Mouse (Mus musculus): ENCODE measurements around the gene Arnt2. TPM values are rescaled to one million over a fixed set of nuclear protein-coding genes. Genes with fewer than 3 reads are reported as not detected.

Gene Arnt2
- polyA plus RNA-seq, 1 experiment from 2014 or later: 30.9 TPM

DNA sequence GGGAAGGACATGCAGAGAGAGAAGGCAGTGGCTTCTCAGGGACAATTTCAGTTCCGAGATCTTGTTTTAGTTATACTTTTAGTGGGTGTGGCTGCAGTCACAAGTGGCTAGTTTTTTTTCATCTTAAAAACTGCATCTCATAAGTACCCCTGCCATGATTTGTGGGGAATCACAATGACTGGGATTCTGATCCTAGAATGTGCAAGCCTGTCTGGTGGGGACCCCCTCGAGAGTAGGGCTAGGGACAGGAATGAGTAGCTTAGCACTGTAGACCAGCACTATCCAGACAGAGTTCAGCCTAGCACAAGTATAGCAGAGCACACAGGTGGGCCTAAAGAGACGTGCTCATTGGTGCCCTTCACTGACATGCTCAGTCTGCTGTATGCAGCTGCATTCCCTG is 27.6 kb downstream of the Arnt2 start:
- Histone ChIP-seq H3K4me1 (ENCODE audit: control insufficient read depth, insufficient read depth, low read length) (no peaks in the 10 kb centered on the region), H3K4me2 (ENCODE audit: low read depth) (no peak overlapping the region), H3K36me3 (ENCODE audit: control insufficient read depth, insufficient read depth, low read length) (no peaks in the 10 kb centered on the region), H3K27me3 (ENCODE audit: control insufficient read depth, insufficient read depth, low read length) (no peaks in the 10 kb centered on the region), H3K4me3 (ENCODE audit: low read depth, low read length) (no peak overlapping the region), H3K27ac (ENCODE audit: low read depth, low read length) (no peak overlapping the region), H3K9ac (ENCODE audit: low read length) (no peak overlapping the region), H3K9me3 (ENCODE audit: control insufficient read depth, low read length) (no peaks in the 10 kb centered on the region)
- ATAC-seq (ENCODE audit: insufficient read depth, low FRiP score, low TSS enrichment) (no peak), DNase-seq (ENCODE audit: low spot score) (no peak)
- WGBS: 88% methylated on average over 3 of the region's 3 CpGs

DNA sequence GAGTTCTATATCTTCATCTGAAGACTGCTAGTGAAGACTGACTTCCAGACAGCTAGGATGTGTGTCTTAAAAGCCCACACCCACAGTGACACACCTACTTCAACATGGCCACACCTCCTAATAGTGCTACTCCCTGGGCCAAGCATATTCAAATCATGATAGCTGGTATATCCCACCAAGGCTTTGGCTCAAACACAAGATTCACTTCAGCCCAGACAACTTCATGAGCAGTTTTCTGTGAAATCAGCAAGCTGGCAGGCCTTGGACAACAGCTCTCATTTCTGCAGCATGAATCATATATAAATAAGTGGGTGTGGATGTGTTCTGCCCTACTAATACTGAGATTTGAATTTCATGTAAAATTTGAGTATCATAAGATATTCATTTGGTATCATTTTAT is 29.2 kb downstream of the Arnt2 start:
- Histone ChIP-seq H3K27me3 (ENCODE audit: control insufficient read depth, insufficient read depth, low read length) (no peaks in the 10 kb centered on the region), H3K4me3 (ENCODE audit: low read depth, low read length) (no peak overlapping the region), H3K27ac (ENCODE audit: low read depth, low read length) (no peak overlapping the region), H3K9me3 (ENCODE audit: control insufficient read depth, low read length) (no peaks in the 10 kb centered on the region), H3K36me3 (ENCODE audit: control insufficient read depth, insufficient read depth, low read length) (no peaks in the 10 kb centered on the region), H3K4me1 (ENCODE audit: control insufficient read depth, insufficient read depth, low read length) (no peaks in the 10 kb centered on the region), H3K9ac (ENCODE audit: low read length) (no peak overlapping the region), H3K4me2 (ENCODE audit: low read depth) (no peak overlapping the region)
- ATAC-seq (ENCODE audit: insufficient read depth, low FRiP score, low TSS enrichment) (no peak), DNase-seq (ENCODE audit: low spot score) (no peak)

GRCm38 (mm10) chr7:84377330-84377729 is 32.6 kb downstream of the Arnt2 start:
- WGBS: 68% methylated on average over 5 of the region's 5 CpGs
- ATAC-seq (ENCODE audit: insufficient read depth, low FRiP score, low TSS enrichment) (no peak), DNase-seq (ENCODE audit: low spot score) (no peak)
- H3K4me3 ChIP-seq (ENCODE audit: low read depth, low read length): no peak overlapping the region
- no peak overlapping the region for H3K27ac ChIP-seq (ENCODE audit: low read depth, low read length)
- H3K4me2 ChIP-seq (ENCODE audit: low read depth): no peak overlapping the region
- no peaks in the 10 kb centered on the region for H3K27me3 ChIP-seq (ENCODE audit: control insufficient read depth, insufficient read depth, low read length)
- no peaks in the 10 kb centered on the region for H3K9me3 ChIP-seq (ENCODE audit: control insufficient read depth, low read length)
- no peaks in the 10 kb centered on the region for H3K4me1 ChIP-seq (ENCODE audit: control insufficient read depth, insufficient read depth, low read length)
- H3K36me3 ChIP-seq (ENCODE audit: control insufficient read depth, insufficient read depth, low read length): no peaks in the 10 kb centered on the region
- H3K9ac ChIP-seq (ENCODE audit: low read length): no peak overlapping the region

GRCm38 (mm10) chr7:84373691-84374090 is 36.3 kb downstream of the Arnt2 start:
- DNase-seq (ENCODE audit: low spot score): no peak
- ATAC-seq (ENCODE audit: insufficient read depth, low FRiP score, low TSS enrichment): no peak

DNA sequence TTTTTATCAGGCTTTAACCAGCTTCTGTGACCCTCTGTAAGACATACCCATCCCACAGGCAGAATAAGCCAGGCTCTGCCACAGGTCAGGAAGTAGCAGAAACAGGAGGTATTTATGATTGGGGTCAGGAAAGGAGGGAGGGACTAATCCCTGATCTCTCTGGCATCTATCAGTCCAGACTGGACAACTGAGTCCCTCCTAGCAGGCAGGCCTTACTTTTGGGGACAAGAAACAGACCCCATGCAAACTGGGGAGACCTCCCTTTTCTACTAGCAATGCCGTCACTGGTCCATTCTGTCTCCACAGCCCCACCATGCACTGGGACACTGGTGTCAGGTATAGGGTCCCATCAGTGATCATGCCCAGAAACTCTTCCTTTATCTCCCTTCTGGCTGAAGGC is 37.1 kb downstream of the Arnt2 start:
- ATAC-seq (ENCODE audit: insufficient read depth, low FRiP score, low TSS enrichment): no peak
- whole genome bisulfite sequencing: 89% methylated on average over 1 of the region's 1 CpGs

More at GRCm38 (mm10) chr7:84373691-84374090, 36.3 kb downstream of the Arnt2 start:
- no peak overlapping the region for H3K9ac ChIP-seq (ENCODE audit: low read length)
- H3K4me3 ChIP-seq (ENCODE audit: low read depth, low read length): no peak overlapping the region
- no peak overlapping the region for H3K4me2 ChIP-seq (ENCODE audit: low read depth)
- no peaks in the 10 kb centered on the region for H3K9me3 ChIP-seq (ENCODE audit: control insufficient read depth, low read length)
- H3K27me3 ChIP-seq (ENCODE audit: control insufficient read depth, insufficient read depth, low read length): no peaks in the 10 kb centered on the region
- WGBS: 79% methylated on average over 4 of the region's 4 CpGs
- no peaks in the 10 kb centered on the region for H3K4me1 ChIP-seq (ENCODE audit: control insufficient read depth, insufficient read depth, low read length)
- no peak overlapping the region for H3K27ac ChIP-seq (ENCODE audit: low read depth, low read length)
- H3K36me3 ChIP-seq (ENCODE audit: control insufficient read depth, insufficient read depth, low read length): no peaks in the 10 kb centered on the region

DNA sequence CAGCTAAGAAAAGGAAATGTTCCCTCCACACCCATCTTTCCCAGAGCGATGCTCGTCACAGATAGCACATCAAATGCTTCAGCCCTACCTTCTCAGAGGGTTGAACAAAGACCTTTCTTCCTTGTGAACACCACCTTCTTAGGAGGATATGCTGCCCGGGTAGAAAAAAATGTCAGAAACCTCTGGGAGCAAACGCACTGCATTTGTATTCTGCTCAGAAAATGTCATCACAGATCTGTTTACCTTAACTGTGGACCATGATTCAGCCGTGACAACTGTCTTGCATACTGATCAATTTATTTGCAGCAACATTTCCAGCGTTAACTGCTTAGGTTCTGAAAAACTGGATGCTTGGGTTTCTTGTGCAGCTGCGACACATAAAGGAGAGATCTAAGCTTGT is 37.7 kb downstream of the Arnt2 start:
- H3K27ac ChIP-seq (ENCODE audit: low read depth, low read length): no peak overlapping the region
- H3K9ac ChIP-seq (ENCODE audit: low read length): no peak overlapping the region
- DNase-seq (ENCODE audit: low spot score) (no peak), ATAC-seq (ENCODE audit: insufficient read depth, low FRiP score, low TSS enrichment) (no peak)
- H3K4me3 ChIP-seq (ENCODE audit: low read depth, low read length): no peak overlapping the region
- 87% methylated on average over 7 of the region's 7 CpGs for WGBS
- H3K4me1 ChIP-seq (ENCODE audit: control insufficient read depth, insufficient read depth, low read length): no peaks in the 10 kb centered on the region
- no peak overlapping the region for H3K4me2 ChIP-seq (ENCODE audit: low read depth)
- H3K36me3 ChIP-seq (ENCODE audit: control insufficient read depth, insufficient read depth, low read length): no peaks in the 10 kb centered on the region
- no peaks in the 10 kb centered on the region for H3K9me3 ChIP-seq (ENCODE audit: control insufficient read depth, low read length)
- H3K27me3 ChIP-seq (ENCODE audit: control insufficient read depth, insufficient read depth, low read length): no peaks in the 10 kb centered on the region

More for the DNA sequence above, 37.1 kb downstream of the Arnt2 start:
- Histone ChIP-seq H3K36me3 (ENCODE audit: control insufficient read depth, insufficient read depth, low read length) (no peaks in the 10 kb centered on the region), H3K27ac (ENCODE audit: low read depth, low read length) (no peak overlapping the region), H3K9ac (ENCODE audit: low read length) (no peak overlapping the region), H3K27me3 (ENCODE audit: control insufficient read depth, insufficient read depth, low read length) (no peaks in the 10 kb centered on the region), H3K4me1 (ENCODE audit: control insufficient read depth, insufficient read depth, low read length) (no peaks in the 10 kb centered on the region), H3K4me3 (ENCODE audit: low read depth, low read length) (no peak overlapping the region), H3K4me2 (ENCODE audit: low read depth) (no peak overlapping the region), H3K9me3 (ENCODE audit: control insufficient read depth, low read length) (no peaks in the 10 kb centered on the region)
- no peak for DNase-seq (ENCODE audit: low spot score)

DNA sequence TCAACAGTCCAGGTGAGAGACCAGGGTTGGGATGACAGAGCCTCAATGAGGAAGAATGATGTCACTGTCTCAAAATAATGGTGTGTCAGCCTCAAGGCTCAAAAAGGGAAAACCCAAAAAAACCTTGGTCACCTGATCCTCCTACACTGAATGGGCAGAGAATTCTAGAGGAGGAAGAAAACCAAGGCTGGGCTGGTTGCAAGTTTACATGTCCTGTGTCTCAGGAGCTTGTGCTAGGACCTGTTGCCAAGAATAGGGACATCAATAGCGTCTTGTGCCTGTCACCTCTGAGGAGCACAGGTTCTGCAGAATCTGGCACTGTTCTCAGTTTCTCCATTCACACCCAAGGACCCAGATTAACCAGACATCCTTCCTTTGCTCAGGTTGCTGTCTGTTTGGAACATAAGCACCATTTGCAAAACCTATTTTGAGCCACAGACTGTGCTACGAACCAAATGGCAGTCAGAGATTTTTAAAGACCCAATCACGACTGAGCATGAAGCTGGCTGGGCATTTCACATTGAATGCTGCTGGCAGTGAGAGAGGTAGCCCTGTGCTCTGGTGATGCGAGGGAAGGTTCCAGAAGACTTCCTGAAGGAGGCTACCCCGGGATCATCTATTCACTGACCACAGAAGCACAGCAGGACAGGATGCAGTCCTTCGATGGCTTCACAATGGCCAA is 38.9 kb downstream of the Arnt2 start:
- Histone ChIP-seq H3K9ac (ENCODE audit: low read length) (no peak overlapping the region), H3K4me1 (ENCODE audit: control insufficient read depth, insufficient read depth, low read length) (no peaks in the 10 kb centered on the region), H3K27ac (ENCODE audit: low read depth, low read length) (no peak overlapping the region), H3K9me3 (ENCODE audit: control insufficient read depth, low read length) (no peaks in the 10 kb centered on the region), H3K4me2 (ENCODE audit: low read depth) (no peak overlapping the region), H3K27me3 (ENCODE audit: control insufficient read depth, insufficient read depth, low read length) (no peaks in the 10 kb centered on the region), H3K4me3 (ENCODE audit: low read depth, low read length) (no peak overlapping the region), H3K36me3 (ENCODE audit: control insufficient read depth, insufficient read depth, low read length) (no peaks in the 10 kb centered on the region)
- WGBS: 88% methylated on average over 6 of the region's 6 CpGs
- DNase-seq (ENCODE audit: low spot score) (no peak), ATAC-seq (ENCODE audit: insufficient read depth, low FRiP score, low TSS enrichment) (no peak)

DNA sequence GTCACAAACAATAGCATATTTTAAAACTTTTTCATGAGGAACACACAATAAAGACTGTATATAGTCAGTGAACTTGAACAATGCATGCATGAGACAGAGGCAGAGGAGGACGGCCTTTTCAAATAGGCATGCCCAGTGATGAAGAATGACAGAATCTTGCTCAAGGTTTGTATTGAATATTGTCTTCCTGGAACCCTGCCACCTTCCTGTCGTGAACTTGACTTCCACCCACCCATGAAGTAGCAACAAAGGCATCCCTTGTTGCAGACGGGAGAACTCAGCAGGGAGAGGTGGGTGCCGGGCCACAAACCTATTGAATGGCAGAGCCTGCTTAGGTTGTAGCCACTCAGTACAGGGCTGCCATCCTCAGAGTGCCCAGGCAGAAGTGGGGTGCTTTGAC is 43.7 kb downstream of the Arnt2 start:
- no peak overlapping the region for H3K4me2 ChIP-seq (ENCODE audit: low read depth)
- no peak for ATAC-seq (ENCODE audit: insufficient read depth, low FRiP score, low TSS enrichment)
- no peaks in the 10 kb centered on the region for H3K27me3 ChIP-seq (ENCODE audit: control insufficient read depth, insufficient read depth, low read length)
- no peak overlapping the region for H3K27ac ChIP-seq (ENCODE audit: low read depth, low read length)
- H3K4me1 ChIP-seq (ENCODE audit: control insufficient read depth, insufficient read depth, low read length): no peaks in the 10 kb centered on the region
- peaks cover under 1% of the 10 kb centered on the region; the same call in 1 of the 2 replicates for H3K36me3 ChIP-seq (ENCODE audit: control insufficient read depth, insufficient read depth, low read length)
- no peak overlapping the region for H3K9ac ChIP-seq (ENCODE audit: low read length)
- no peak for DNase-seq (ENCODE audit: low spot score)
- no peaks in the 10 kb centered on the region for H3K9me3 ChIP-seq (ENCODE audit: control insufficient read depth, low read length)
- no peak overlapping the region for H3K4me3 ChIP-seq (ENCODE audit: low read depth, low read length)
- WGBS: 63% methylated on average over 4 of the region's 4 CpGs

GRCm38 (mm10) chr7:84362711-84363110 is 47.3 kb downstream of the Arnt2 start:
- Histone ChIP-seq H3K4me1 (ENCODE audit: control insufficient read depth, insufficient read depth, low read length) (no peaks in the 10 kb centered on the region), H3K27ac (ENCODE audit: low read depth, low read length) (no peak overlapping the region), H3K27me3 (ENCODE audit: control insufficient read depth, insufficient read depth, low read length) (no peaks in the 10 kb centered on the region), H3K4me2 (ENCODE audit: low read depth) (no peak overlapping the region), H3K36me3 (ENCODE audit: control insufficient read depth, insufficient read depth, low read length) (peaks cover 2% of the 10 kb centered on the region; the same call in 1 of the 2 replicates), H3K4me3 (ENCODE audit: low read depth, low read length) (no peak overlapping the region), H3K9me3 (ENCODE audit: control insufficient read depth, low read length) (no peaks in the 10 kb centered on the region), H3K9ac (ENCODE audit: low read length) (no peak overlapping the region)
- ATAC-seq (ENCODE audit: insufficient read depth, low FRiP score, low TSS enrichment) (no peak), DNase-seq (ENCODE audit: low spot score) (no peak)
- 54% methylated on average over 2 of the region's 2 CpGs for WGBS
